8 mouse cellular contexts compared by ENCODE assay signal in the genomic region with DNA sequence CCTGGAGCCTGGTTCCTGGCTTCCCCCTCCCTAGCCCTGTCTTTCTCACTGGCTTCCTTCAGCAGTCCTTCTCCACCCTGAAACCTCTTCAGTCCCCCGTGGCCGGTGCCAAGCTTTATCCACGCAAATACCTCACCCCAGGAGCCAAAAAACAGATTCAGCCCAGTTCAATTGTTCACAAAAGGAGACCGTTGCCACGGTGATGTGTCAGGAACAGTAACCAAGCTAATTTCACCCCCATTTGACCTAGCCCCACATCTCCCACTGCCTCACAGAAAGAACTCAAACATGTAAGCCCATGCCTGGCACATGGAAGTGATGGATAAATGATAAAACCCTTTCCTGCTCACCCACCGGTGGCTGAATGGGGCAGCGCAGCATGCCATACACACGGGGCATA. TPM values are rescaled to one million over a fixed set of nuclear protein-coding genes. Genes with fewer than 3 reads are reported as not detected.
DNase-seq lines count a peak whose midpoint lies in the region; ATAC-seq lines count a peak whose summit lies in the region.

No protein-coding gene starts in this region.

- H3K4me3 ChIP-seq in heart, embryonic 14.5 days (ENCODE audit: control insufficient read depth in 1 of 2, insufficient read depth in 1 of 2, low read depth in 1 of 2, low read length in 2 of 2) = peak overlapping the region; percentile 50 to 57
- H3K4me3 ChIP-seq in embryonic facial prominence, embryonic 13.5 days = peak overlapping the region; percentile 51
- H3K4me3 ChIP-seq in limb, embryonic 11.5 days (ENCODE audit: low read depth, low read length) = peak overlapping the region; percentile 37; the same call in 1 of the 2 replicates
- peak overlapping the region; percentile 45; the same call in 1 of the 2 replicates for H3K4me3 ChIP-seq in stomach, embryonic 14.5 days (ENCODE audit: low read depth, low read length)

- peak overlapping the region; percentile 81 for H3K9ac ChIP-seq in heart, embryonic 14.5 days (ENCODE audit: low read length)
- peak overlapping the region; percentile 72; the same call in 1 of the 2 replicates for H3K9ac ChIP-seq in embryonic facial prominence, embryonic 13.5 days
- no peak overlapping the region for H3K9ac ChIP-seq in limb, embryonic 11.5 days (ENCODE audit: low read length)
- H3K9ac ChIP-seq in stomach, embryonic 14.5 days (replicated peaks; ENCODE audit: low read depth, low read length) = no peak overlapping the region

- no peaks in the 10 kb centered on the region for H3K36me3 ChIP-seq in heart, embryonic 14.5 days (ENCODE audit: control insufficient read depth, insufficient read depth, low read length)
- no peaks in the 10 kb centered on the region for H3K36me3 ChIP-seq in embryonic facial prominence, embryonic 13.5 days
- H3K36me3 ChIP-seq in limb, embryonic 11.5 days (ENCODE audit: control insufficient read depth, insufficient read depth, low read length) = no peaks in the 10 kb centered on the region
- H3K36me3 ChIP-seq in stomach, embryonic 14.5 days (ENCODE audit: control insufficient read depth, insufficient read depth, low read length) = no peaks in the 10 kb centered on the region

- peaks cover 20 to 34% of the 10 kb centered on the region in 2 experiments for H3K4me1 ChIP-seq in heart, embryonic 14.5 days (ENCODE audit: control insufficient read depth in 2 of 2, insufficient read depth in 2 of 2, low read length in 2 of 2)
- peaks cover 38% of the 10 kb centered on the region for H3K4me1 ChIP-seq in embryonic facial prominence, embryonic 13.5 days
- H3K4me1 ChIP-seq in limb, embryonic 11.5 days (ENCODE audit: control insufficient read depth, insufficient read depth, low read length) = peaks cover 31% of the 10 kb centered on the region
- H3K4me1 ChIP-seq in stomach, embryonic 14.5 days (ENCODE audit: control insufficient read depth, insufficient read depth, low read length) = peaks cover 24% of the 10 kb centered on the region

- no peaks in the 10 kb centered on the region for H3K27me3 ChIP-seq in heart, embryonic 14.5 days (ENCODE audit: control insufficient read depth, insufficient read depth, low read length)
- H3K27me3 ChIP-seq in embryonic facial prominence, embryonic 13.5 days = peaks cover 47% of the 10 kb centered on the region
- peaks cover 6% of the 10 kb centered on the region for H3K27me3 ChIP-seq in limb, embryonic 11.5 days (ENCODE audit: control insufficient read depth, insufficient read depth, low read length)
- H3K27me3 ChIP-seq in stomach, embryonic 14.5 days (ENCODE audit: control insufficient read depth, insufficient read depth, low read length) = no peaks in the 10 kb centered on the region

- DNase-seq in heart, postnatal 4 days = no peak
- DNase-seq in A20 (ENCODE audit: low read depth, low spot score) = peak; percentile 44
- no peak for DNase-seq in limb, embryonic 11.5 days (ENCODE audit: low spot score)
- no peak for DNase-seq in adrenal gland, adult 18-20 months (ENCODE audit: low spot score in 2 of 2)
- no peak for DNase-seq in yolk sac, embryonic 10.5 days (ENCODE audit: low spot score)

- H3K9me3 ChIP-seq in heart, embryonic 14.5 days (ENCODE audit: control insufficient read depth, low read length) = no peaks in the 10 kb centered on the region
- no peaks in the 10 kb centered on the region for H3K9me3 ChIP-seq in embryonic facial prominence, embryonic 13.5 days
- no peaks in the 10 kb centered on the region; the same call in 1 of the 2 replicates for H3K9me3 ChIP-seq in limb, embryonic 11.5 days (ENCODE audit: control insufficient read depth, low read length)
- no peaks in the 10 kb centered on the region for H3K9me3 ChIP-seq in stomach, embryonic 14.5 days (ENCODE audit: control insufficient read depth, low read depth, low read length)

- no peak for ATAC-seq in heart, embryonic 14.5 days (ENCODE audit: insufficient number of reproducible peaks, insufficient read depth, low FRiP score, low read depth)
- ATAC-seq in embryonic facial prominence, embryonic 13.5 days (ENCODE audit: insufficient number of reproducible peaks, insufficient read depth, low FRiP score, low TSS enrichment, low read depth) = no peak
- no peak for ATAC-seq in limb, embryonic 11.5 days (ENCODE audit: insufficient number of reproducible peaks, low FRiP score, low TSS enrichment, low read depth)
- ATAC-seq in stomach, embryonic 14.5 days (ENCODE audit: insufficient number of reproducible peaks, insufficient read depth, low FRiP score, low read depth) = no peak

- 24% methylated on average over 8 of the region's 8 CpGs for WGBS in heart, embryonic 14.5 days
- WGBS in embryonic facial prominence, embryonic 13.5 days = 19% methylated on average over 8 of the region's 8 CpGs
- 32% methylated on average over 8 of the region's 8 CpGs for WGBS in limb, embryonic 11.5 days
- WGBS in stomach, embryonic 14.5 days = 27% methylated on average over 8 of the region's 8 CpGs

- H3K27ac ChIP-seq in heart, embryonic 14.5 days (replicated peaks in 1 of 2; ENCODE audit: control insufficient read depth in 1 of 2, insufficient read depth in 1 of 2, low read depth in 2 of 2, low read length in 2 of 2) = peak overlapping the region; percentile 24 to 42; a peak in 2 of 4 replicates
- H3K27ac ChIP-seq in embryonic facial prominence, embryonic 13.5 days = no peak overlapping the region
- no peak overlapping the region for H3K27ac ChIP-seq in limb, embryonic 11.5 days (replicated peaks; ENCODE audit: low read depth, low read length)
- H3K27ac ChIP-seq in stomach, embryonic 14.5 days (ENCODE audit: low read length) = no peak overlapping the region

- H3K4me2 ChIP-seq in heart, embryonic 14.5 days (ENCODE audit: low read length) = peak overlapping the region; percentile 95
- H3K4me2 ChIP-seq in embryonic facial prominence, embryonic 13.5 days = peak overlapping the region; percentile 94
- peak overlapping the region; percentile 59 for H3K4me2 ChIP-seq in limb, embryonic 11.5 days (ENCODE audit: low read depth, severe bottlenecking)
- H3K4me2 ChIP-seq in stomach, embryonic 14.5 days (replicated peaks; ENCODE audit: low read depth, low read length) = peak overlapping the region; percentile 29; the same call in 1 of the 2 replicates

RNA-seq across cellular contexts. Expression of gene Rapgef3, which starts 1.6 kb away (rescaled TPM):
- 15.9 and 19.2 TPM in 2 replicates for polyA plus RNA-seq in heart, embryonic 14.5 days (2014; fragmentation: Nextera tagmentation; extraction: Ambion mirVana)
- 10 to 100 TPM; 32.7 to 33.4 TPM for total RNA-seq in heart, postnatal 4 days (2021)
- polyA plus RNA-seq in embryonic facial prominence, embryonic 13.5 days (2015; fragmentation: Nextera tagmentation; extraction: Ambion mirVana) = 7.1 and 9.3 TPM in 2 replicates
- polyA plus RNA-seq in limb, embryonic 11.5 days (2014; fragmentation: Nextera tagmentation; extraction: Ambion mirVana) = 3.4 and 3.9 TPM in 2 replicates
- 6.1 and 7.5 TPM in 2 replicates for polyA plus RNA-seq in stomach, embryonic 14.5 days (2014; fragmentation: Nextera tagmentation; extraction: Ambion mirVana)
- total RNA-seq in adrenal gland, adult 18-20 months (2021) = 10 to 100 TPM; 13.2 to 25.2 TPM

RNA-seq across cellular contexts. Expression of gene Slc48a1, which starts 12.1 kb away (rescaled TPM):
- 67.1 and 69.6 TPM in 2 replicates for polyA plus RNA-seq in heart, embryonic 14.5 days (2014; fragmentation: Nextera tagmentation; extraction: Ambion mirVana)
- total RNA-seq in heart, postnatal 4 days (2021) = 10 to 100 TPM; 58.7 to 59.2 TPM
- polyA plus RNA-seq in embryonic facial prominence, embryonic 13.5 days (2015; fragmentation: Nextera tagmentation; extraction: Ambion mirVana) = 34.7 and 41.9 TPM in 2 replicates
- polyA plus RNA-seq in limb, embryonic 11.5 days (2014; fragmentation: Nextera tagmentation; extraction: Ambion mirVana) = 20.0 and 24.8 TPM in 2 replicates
- polyA plus RNA-seq in stomach, embryonic 14.5 days (2014; fragmentation: Nextera tagmentation; extraction: Ambion mirVana) = 23.5 and 24.0 TPM in 2 replicates
- total RNA-seq in adrenal gland, adult 18-20 months (2021) = 100 to 1,000 TPM; 114 to 139 TPM

RNA-seq across cellular contexts. Expression of gene Endou, which starts 35.1 kb away (rescaled TPM):
- 0.19 and 0.43 TPM in 2 replicates for polyA plus RNA-seq in heart, embryonic 14.5 days (2014; fragmentation: Nextera tagmentation; extraction: Ambion mirVana)
- 1 to 10 TPM; 3.5 to 4.6 TPM for total RNA-seq in heart, postnatal 4 days (2021)
- polyA plus RNA-seq in embryonic facial prominence, embryonic 13.5 days (2015; fragmentation: Nextera tagmentation; extraction: Ambion mirVana) = 1.7 and 2.8 TPM in 2 replicates
- polyA plus RNA-seq in limb, embryonic 11.5 days (2014; fragmentation: Nextera tagmentation; extraction: Ambion mirVana) = 0.25 TPM in 1 of 2 replicates, not detected in the other
- polyA plus RNA-seq in stomach, embryonic 14.5 days (2014; fragmentation: Nextera tagmentation; extraction: Ambion mirVana) = 0.20 TPM in 1 of 2 replicates, not detected in the other
- total RNA-seq in adrenal gland, adult 18-20 months (2021) = 1 to 10 TPM in 1 of 2 experiments, under 1 TPM in 1; 0.30 to 1.2 TPM

Comparison
In these comparisons a context has a peak if more than half of its experiments do, and no peak if none do; other contexts are left out.
1. H3K27ac ChIP-seq: peak in heart, embryonic 14.5 days (2 of 2); none in embryonic facial prominence, embryonic 13.5 days (single experiment), limb, embryonic 11.5 days (single experiment) and stomach, embryonic 14.5 days (single experiment).
2. H3K4me2 ChIP-seq: peak in every context shown above with its lines; median percentile 95 in heart, embryonic 14.5 days; 94 in embryonic facial prominence, embryonic 13.5 days; 59 in limb, embryonic 11.5 days; 29 in stomach, embryonic 14.5 days.
3. H3K9ac ChIP-seq: peak in heart, embryonic 14.5 days (single experiment) and embryonic facial prominence, embryonic 13.5 days (single experiment); none in limb, embryonic 11.5 days (single experiment) and stomach, embryonic 14.5 days (single experiment).
4. Peak in every context shown above with its lines, with median percentiles within 50 percentile points of each other: H3K4me3 ChIP-seq.